Mouse (Mus musculus) gastrocnemius, postnatal 10 days (tissue): ENCODE results near the gene Tgfbr1. TPM values are rescaled to one million over a fixed set of nuclear protein-coding genes. Genes with fewer than 3 reads are reported as not detected.

ENCODE experiments used
- DNase-seq: peaks from one replicate; pipeline ENCODE4 v3.0.0; 2021; ENCODE audit warnings: mixed read lengths
- long read RNA-seq, 2 experiments: library from polyadenylated mRNA; stranded (forward); transcript quantifications; one replicate each; pipeline ENCODE4 v2.0.0; 2021
- total RNA-seq, 2 experiments: library from RNA; stranded (reverse); gene quantifications; 2 replicates each; pipeline ENCODE4 v1.2.3; 2021

Tgfbr1 gene
- 10 to 100 TPM; 24.3 to 30.5 TPM for total RNA-seq
- long read RNA-seq, experiment 1, full-length matches to known transcripts = 26 of 35 reads
- long read RNA-seq, experiment 1, partial matches to known transcripts = 6 of 35 reads
- long read RNA-seq, experiment 1, other reads (novel, unspliced or antisense) = 3 of 35 reads
- long read RNA-seq, experiment 2, full-length matches to known transcripts = 30 of 38 reads
- long read RNA-seq, experiment 2, partial matches to known transcripts = 2 of 38 reads
- long read RNA-seq, experiment 2, other reads (novel, unspliced or antisense) = 6 of 38 reads

- DNase-seq = peak; percentile 99
Measured at GRCm38 (mm10) chr4:47352803-47353388, at the start of gene Tgfbr1. TSS of gene Tgfbr1 (plus strand) at chr4:47353222.

GRCm38 (mm10) chr4:47303340-47303998, 49.6 kb upstream of the Tgfbr1 start:
- DNase-seq = no peak

- no peak for DNase-seq
Measured at GRCm38 (mm10) chr4:47309886-47310625, 43.0 kb upstream of the Tgfbr1 start.

- DNase-seq = no peak
Measured at GRCm38 (mm10) chr4:47310812-47311211, 42.2 kb upstream of the Tgfbr1 start.

GRCm38 (mm10) chr4:47311467-47311866, 41.6 kb upstream of the Tgfbr1 start:
- DNase-seq = no peak

GRCm38 (mm10) chr4:47311929-47312328, 41.1 kb upstream of the Tgfbr1 start:
- peak; percentile 38 for DNase-seq

GRCm38 (mm10) chr4:47312676-47313075, 40.3 kb upstream of the Tgfbr1 start:
- DNase-seq = no peak

DNA sequence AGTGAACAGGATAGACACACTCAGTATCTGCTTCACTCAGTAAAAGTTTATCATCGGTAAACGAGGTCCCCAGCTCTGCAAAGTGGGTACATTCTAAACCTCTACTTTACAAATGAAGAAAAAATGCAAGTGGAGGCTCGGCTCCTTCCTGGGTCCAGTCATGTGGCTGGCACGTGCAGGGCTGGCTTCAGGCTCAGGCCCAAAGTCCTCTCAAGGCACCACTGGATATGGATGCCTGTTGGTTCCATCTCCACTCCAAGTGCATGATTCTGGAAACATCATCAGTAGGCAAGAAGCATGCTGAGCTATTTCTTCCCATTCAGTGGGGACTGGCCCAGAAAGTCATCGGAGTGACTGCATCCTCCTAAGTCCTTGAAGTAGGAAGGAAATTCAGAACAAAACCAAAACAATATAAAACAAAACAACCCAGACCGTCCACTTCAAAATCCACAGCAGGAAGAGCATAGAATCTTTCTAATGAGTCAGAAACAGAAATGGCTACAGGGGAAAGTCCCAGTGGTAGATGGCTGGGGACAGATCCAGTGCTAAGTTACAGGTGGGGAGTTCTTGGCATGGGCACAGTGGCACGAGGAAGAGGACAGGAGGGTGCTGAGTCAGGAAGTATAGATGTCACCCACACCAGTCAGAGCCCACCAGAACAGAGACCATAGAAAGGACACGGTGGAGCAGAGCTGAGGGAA, 39.2 kb upstream of the Tgfbr1 start:
- DNase-seq = no peak

- no peak for DNase-seq
Measured at GRCm38 (mm10) chr4:47315458-47315857, 37.6 kb upstream of the Tgfbr1 start.

DNA sequence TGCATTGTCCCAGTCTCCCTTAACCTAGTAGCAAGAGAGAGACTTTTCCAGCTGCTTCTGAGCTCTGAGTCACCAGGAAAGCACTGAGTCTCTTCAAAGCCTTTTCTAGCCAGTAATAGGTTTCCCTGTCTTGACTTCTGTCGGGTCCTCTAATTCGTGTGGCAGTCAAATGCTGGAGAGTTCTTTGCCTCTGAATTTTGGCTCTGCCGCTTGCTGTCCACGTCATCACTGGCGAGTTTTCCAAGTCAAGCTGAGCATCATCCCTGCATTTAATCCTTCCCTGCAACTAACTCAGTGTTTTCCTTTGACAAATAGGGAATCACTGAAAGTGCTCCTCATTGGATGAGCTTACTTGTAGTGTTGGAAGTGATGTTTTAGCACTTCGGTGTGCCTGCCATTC, 36.6 kb upstream of the Tgfbr1 start:
- peak; percentile 48 for DNase-seq

GRCm38 (mm10) chr4:47319561-47320321, 33.3 kb upstream of the Tgfbr1 start:
- DNase-seq = no peak

GRCm38 (mm10) chr4:47322315-47322714, 30.7 kb upstream of the Tgfbr1 start:
- DNase-seq = no peak

DNA sequence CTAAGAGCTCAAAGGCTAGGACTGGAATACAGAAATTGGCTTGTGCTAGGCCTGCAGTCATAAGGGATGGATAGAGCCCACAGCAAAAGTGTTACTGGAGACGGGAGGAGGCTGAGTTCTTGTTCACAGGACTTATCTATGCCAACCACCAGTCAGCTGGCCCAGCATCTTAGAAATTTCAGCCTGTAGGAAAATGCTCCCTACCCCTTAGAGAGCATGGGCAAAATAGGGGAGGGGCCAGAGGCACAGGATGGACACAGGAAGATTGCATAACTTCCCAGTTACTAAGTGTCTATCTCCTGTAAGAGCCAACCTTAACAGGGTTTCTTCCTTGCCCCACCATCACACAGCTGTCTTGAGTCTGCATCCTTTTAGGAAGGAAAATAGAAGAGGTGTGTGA, 28.8 kb upstream of the Tgfbr1 start:
- DNase-seq = no peak

- DNase-seq = no peak
Measured at GRCm38 (mm10) chr4:47327782-47328181, 25.2 kb upstream of the Tgfbr1 start.

- no peak for DNase-seq
Measured at GRCm38 (mm10) chr4:47329285-47329684, 23.7 kb upstream of the Tgfbr1 start.

GRCm38 (mm10) chr4:47330378-47331052, 22.5 kb upstream of the Tgfbr1 start:
- no peak for DNase-seq

- no peak for DNase-seq
Measured at GRCm38 (mm10) chr4:47332812-47333343, 20.1 kb upstream of the Tgfbr1 start.

GRCm38 (mm10) chr4:47333541-47333940, 19.5 kb upstream of the Tgfbr1 start:
- no peak for DNase-seq

- DNase-seq = no peak
Measured at GRCm38 (mm10) chr4:47336941-47337600, 16.0 kb upstream of the Tgfbr1 start.

GRCm38 (mm10) chr4:47342632-47343031, 10.4 kb upstream of the Tgfbr1 start:
- DNase-seq = no peak
